Mouse (Mus musculus): Measurements from ENCODE around the gene Nt5dc1. TPM values are rescaled to one million over a fixed set of nuclear protein-coding genes. Genes with fewer than 3 reads are reported as not detected.
A peak's percentile ranks its signal among the peaks of the same experiment; 100 is the strongest.

The Nt5dc1 gene
- polyA plus RNA-seq, 1 experiment from 2014 or later, result 1.7 TPM

DNA sequence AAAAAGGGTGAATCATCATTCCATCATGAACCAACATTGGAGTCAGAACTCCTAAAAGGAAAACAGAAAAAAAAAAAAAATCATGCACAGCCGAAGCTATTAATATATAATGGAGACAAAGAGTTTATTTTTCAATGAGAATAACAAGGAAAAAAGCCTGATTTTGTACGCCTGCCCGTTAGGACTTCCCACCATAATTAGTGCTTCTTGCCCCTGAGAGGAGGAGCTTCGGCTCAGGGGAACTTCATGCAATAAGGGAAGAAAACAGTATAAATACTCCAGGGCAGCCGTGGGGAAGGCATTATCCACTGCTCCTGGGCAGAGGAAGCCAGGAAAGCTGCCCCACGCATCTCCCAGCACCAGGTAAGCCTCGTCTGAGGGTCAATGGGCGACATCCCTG lies 28.7 kb downstream of the Nt5dc1 start, which contains the start of gene Col10a1:
Col10a1 (plus strand) TSS at position 301 of the 400 bp plus-strand sequence.
- no peaks in the 10 kb centered on the region for H3K36me3 ChIP-seq (ENCODE audit: control insufficient read depth, insufficient read depth, low read length)
- H3K9me3 ChIP-seq (replicated peaks; ENCODE audit: control insufficient read depth, low read length, poor library complexity, severe bottlenecking), result no peaks in the 10 kb centered on the region
- no peak for ATAC-seq
- no peak within 1 kb of the TSS for H3K4me2 ChIP-seq (ENCODE audit: low read length)
- no peak within 1 kb of the TSS for H3K9ac ChIP-seq (ENCODE audit: low read depth, low read length)
- 71% methylated on average over 8 of the region's 8 CpGs for WGBS
- no peak within 1 kb of the TSS for H3K4me3 ChIP-seq (ENCODE audit: low read depth, low read length)
- no peaks in the 10 kb centered on the region for H3K27me3 ChIP-seq (ENCODE audit: control insufficient read depth, insufficient read depth, low read depth, low read length)
- H3K27ac ChIP-seq (ENCODE audit: low read length), result no peak within 1 kb of the TSS
- no peaks in the 10 kb centered on the region for H3K4me1 ChIP-seq (ENCODE audit: control insufficient read depth, insufficient read depth, low read length)

DNA sequence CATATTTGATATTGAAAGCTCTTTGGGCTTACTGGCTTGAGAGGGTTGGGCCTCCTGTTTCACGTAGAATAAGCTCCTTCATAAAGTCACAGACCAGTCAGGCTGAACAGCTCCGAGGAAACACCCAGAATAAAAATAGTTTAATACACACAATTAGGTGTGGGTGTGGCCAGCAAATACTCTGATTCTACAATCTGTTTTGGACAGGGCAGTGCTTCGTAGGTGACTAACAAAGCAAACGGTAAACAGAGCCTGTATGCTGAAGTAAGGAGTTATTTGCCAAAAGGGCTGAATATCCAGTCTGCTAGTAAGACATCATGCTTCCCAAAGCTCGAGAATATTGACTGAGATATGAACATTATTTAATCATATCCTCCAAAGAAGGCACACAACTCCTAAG lies 32.7 kb downstream of the Nt5dc1 start:
- no peak for ATAC-seq
- no peak overlapping the region for H3K4me2 ChIP-seq (ENCODE audit: low read length)
- H3K9me3 ChIP-seq (replicated peaks; ENCODE audit: control insufficient read depth, low read length, poor library complexity, severe bottlenecking), result no peaks in the 10 kb centered on the region
- H3K27ac ChIP-seq (ENCODE audit: low read length), result no peak overlapping the region
- H3K9ac ChIP-seq (ENCODE audit: low read depth, low read length), result no peak overlapping the region
- H3K4me3 ChIP-seq (ENCODE audit: low read depth, low read length), result no peak overlapping the region
- H3K36me3 ChIP-seq (ENCODE audit: control insufficient read depth, insufficient read depth, low read length), result no peaks in the 10 kb centered on the region
- WGBS, result 80% methylated on average over 5 of the region's 5 CpGs
- H3K4me1 ChIP-seq (ENCODE audit: control insufficient read depth, insufficient read depth, low read length), result no peaks in the 10 kb centered on the region
- no peaks in the 10 kb centered on the region for H3K27me3 ChIP-seq (ENCODE audit: control insufficient read depth, insufficient read depth, low read depth, low read length)

DNA sequence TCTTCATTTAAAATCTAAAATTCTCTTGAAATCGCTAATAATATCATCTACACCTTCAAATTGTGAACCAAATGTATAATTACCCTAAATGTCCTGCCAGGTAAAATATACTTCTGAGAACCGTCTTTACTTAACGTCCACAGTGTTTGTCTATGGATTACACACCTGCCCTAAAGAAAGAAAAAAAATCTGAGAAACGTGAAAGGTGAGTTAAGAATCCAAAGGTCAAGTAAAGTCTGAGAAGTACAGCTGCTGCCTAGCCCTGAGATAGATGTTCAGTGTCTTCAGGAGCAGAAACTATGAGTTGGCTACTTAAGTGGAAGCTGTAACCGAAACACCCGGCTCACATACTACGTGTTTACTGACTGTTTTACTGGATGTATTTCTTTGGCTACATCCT lies 45.0 kb downstream of the Nt5dc1 start:
- Histone ChIP-seq H3K27me3 (ENCODE audit: control insufficient read depth, insufficient read depth, low read depth, low read length) (no peaks in the 10 kb centered on the region), H3K4me3 (ENCODE audit: low read depth, low read length) (no peak overlapping the region), H3K9me3 (replicated peaks; ENCODE audit: control insufficient read depth, low read length, poor library complexity, severe bottlenecking) (no peaks in the 10 kb centered on the region), H3K27ac (ENCODE audit: low read length) (no peak overlapping the region), H3K36me3 (ENCODE audit: control insufficient read depth, insufficient read depth, low read length) (no peaks in the 10 kb centered on the region), H3K4me2 (ENCODE audit: low read length) (no peak overlapping the region), H3K9ac (ENCODE audit: low read depth, low read length) (no peak overlapping the region), H3K4me1 (ENCODE audit: control insufficient read depth, insufficient read depth, low read length) (no peaks in the 10 kb centered on the region)
- WGBS, result 91% methylated on average over 7 of the region's 7 CpGs
- no peak for ATAC-seq

DNA sequence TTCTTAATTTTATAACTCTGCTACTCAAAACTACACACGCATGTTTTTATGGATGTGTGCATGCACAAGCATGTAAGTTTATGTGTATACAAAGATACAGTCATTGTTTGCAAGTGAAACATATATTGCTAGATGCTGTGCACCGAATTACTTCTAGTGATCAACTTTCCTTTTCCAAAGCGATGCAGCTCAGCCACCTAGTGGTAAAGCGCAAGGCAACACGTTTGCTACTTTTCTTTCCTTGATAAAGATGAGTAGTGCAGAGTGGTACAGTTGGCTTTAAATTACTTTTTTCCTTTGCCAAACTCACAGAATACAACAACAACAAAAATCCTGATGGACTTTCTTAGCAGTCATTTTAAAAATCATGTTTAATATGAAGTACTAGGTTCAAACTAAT lies 50.2 kb downstream of the Nt5dc1 start:
- H3K4me2 ChIP-seq (ENCODE audit: low read length), result no peak overlapping the region
- no peaks in the 10 kb centered on the region for H3K9me3 ChIP-seq (replicated peaks; ENCODE audit: control insufficient read depth, low read length, poor library complexity, severe bottlenecking)
- 67% methylated on average over 5 of the region's 5 CpGs for WGBS
- H3K4me1 ChIP-seq (ENCODE audit: control insufficient read depth, insufficient read depth, low read length), result no peaks in the 10 kb centered on the region
- no peaks in the 10 kb centered on the region for H3K27me3 ChIP-seq (ENCODE audit: control insufficient read depth, insufficient read depth, low read depth, low read length)
- H3K4me3 ChIP-seq (ENCODE audit: low read depth, low read length), result no peak overlapping the region
- no peak for ATAC-seq
- no peak overlapping the region for H3K27ac ChIP-seq (ENCODE audit: low read length)
- H3K9ac ChIP-seq (ENCODE audit: low read depth, low read length), result no peak overlapping the region
- no peaks in the 10 kb centered on the region for H3K36me3 ChIP-seq (ENCODE audit: control insufficient read depth, insufficient read depth, low read length)

DNA sequence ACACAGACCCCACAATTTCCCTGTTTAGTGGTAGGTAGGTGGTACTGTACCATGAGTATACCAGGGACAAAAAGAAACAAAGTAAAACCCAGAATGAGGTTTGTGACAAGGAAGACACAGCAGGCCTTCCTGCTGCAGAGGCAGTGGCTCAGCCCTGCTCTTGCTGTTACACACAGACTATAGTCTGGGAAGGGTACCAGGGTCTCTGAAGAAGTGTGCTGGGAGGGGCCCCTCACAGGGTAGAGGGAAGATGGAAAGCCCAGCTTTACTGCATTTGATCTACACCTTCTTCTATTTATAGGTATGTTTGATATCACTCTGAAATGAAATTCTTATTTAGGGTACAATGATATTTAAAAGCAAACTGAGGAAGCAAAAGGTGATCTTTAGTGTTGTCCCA lies 54.6 kb downstream of the Nt5dc1 start:
- Histone ChIP-seq H3K9me3 (replicated peaks; ENCODE audit: control insufficient read depth, low read length, poor library complexity, severe bottlenecking) (no peaks in the 10 kb centered on the region), H3K27me3 (ENCODE audit: control insufficient read depth, insufficient read depth, low read depth, low read length) (no peaks in the 10 kb centered on the region)

DNA sequence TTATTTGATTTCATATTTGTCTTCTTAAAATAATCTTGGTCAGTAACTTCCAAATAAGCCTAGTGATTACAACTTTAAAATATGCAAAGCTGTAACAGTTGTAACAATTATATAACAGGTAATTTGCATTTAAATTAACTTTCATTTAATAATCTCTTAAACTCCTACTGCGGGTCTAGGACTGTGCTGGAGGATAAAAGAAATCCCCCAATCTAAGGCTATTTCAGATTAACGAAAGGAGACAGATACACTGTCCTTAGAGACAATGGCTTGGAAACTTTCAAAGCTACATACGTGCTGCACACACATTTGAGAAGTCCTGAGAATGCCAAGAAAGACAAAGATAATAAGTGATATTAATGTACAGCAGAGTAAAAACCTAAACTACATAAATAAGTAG lies 60.1 kb downstream of the Nt5dc1 start:
- H3K27me3 ChIP-seq (ENCODE audit: control insufficient read depth, insufficient read depth, low read depth, low read length), result no peaks in the 10 kb centered on the region
- WGBS, result 35% methylated on average over 3 of the region's 3 CpGs
- H3K9me3 ChIP-seq (replicated peaks; ENCODE audit: control insufficient read depth, low read length, poor library complexity, severe bottlenecking), result no peaks in the 10 kb centered on the region

More for the DNA sequence above, 54.6 kb downstream of the Nt5dc1 start:
- Histone ChIP-seq H3K27ac (ENCODE audit: low read length) (no peak overlapping the region), H3K4me3 (ENCODE audit: low read depth, low read length) (no peak overlapping the region), H3K36me3 (ENCODE audit: control insufficient read depth, insufficient read depth, low read length) (no peaks in the 10 kb centered on the region), H3K4me1 (ENCODE audit: control insufficient read depth, insufficient read depth, low read length) (no peaks in the 10 kb centered on the region), H3K9ac (ENCODE audit: low read depth, low read length) (no peak overlapping the region), H3K4me2 (ENCODE audit: low read length) (no peak overlapping the region)
- ATAC-seq, result no peak

DNA sequence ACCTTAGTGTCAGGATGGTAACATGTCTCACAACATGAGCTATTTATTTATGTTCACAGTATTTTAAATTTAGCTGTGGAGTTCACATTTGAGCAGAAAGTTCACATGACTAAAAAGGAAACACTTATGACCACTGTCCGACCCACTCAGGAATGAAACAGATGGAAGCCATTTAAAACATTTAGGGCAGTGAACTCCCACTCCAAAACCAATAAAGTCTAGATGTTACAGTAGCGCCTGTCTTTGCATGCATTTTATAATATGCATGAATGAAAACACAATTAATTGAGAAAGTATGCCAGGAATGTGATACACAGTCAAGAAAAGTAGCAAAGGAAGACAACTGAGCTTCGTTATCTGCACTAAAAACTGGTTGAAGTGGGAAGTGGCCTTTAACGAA lies 66.2 kb downstream of the Nt5dc1 start:
- Histone ChIP-seq H3K4me3 (ENCODE audit: low read depth, low read length) (no peak overlapping the region), H3K9me3 (replicated peaks; ENCODE audit: control insufficient read depth, low read length, poor library complexity, severe bottlenecking) (no peaks in the 10 kb centered on the region), H3K36me3 (ENCODE audit: control insufficient read depth, insufficient read depth, low read length) (no peaks in the 10 kb centered on the region), H3K27ac (ENCODE audit: low read length) (no peak overlapping the region), H3K27me3 (ENCODE audit: control insufficient read depth, insufficient read depth, low read depth, low read length) (no peaks in the 10 kb centered on the region), H3K4me1 (ENCODE audit: control insufficient read depth, insufficient read depth, low read length) (no peaks in the 10 kb centered on the region), H3K9ac (ENCODE audit: low read depth, low read length) (no peak overlapping the region), H3K4me2 (ENCODE audit: low read length) (no peak overlapping the region)
- ATAC-seq, result no peak
- 90% methylated on average over 4 of the region's 4 CpGs for WGBS

More for the DNA sequence above, 60.1 kb downstream of the Nt5dc1 start:
- Histone ChIP-seq H3K36me3 (ENCODE audit: control insufficient read depth, insufficient read depth, low read length) (no peaks in the 10 kb centered on the region), H3K4me1 (ENCODE audit: control insufficient read depth, insufficient read depth, low read length) (no peaks in the 10 kb centered on the region), H3K9ac (ENCODE audit: low read depth, low read length) (no peak overlapping the region), H3K4me3 (ENCODE audit: low read depth, low read length) (no peak overlapping the region), H3K27ac (ENCODE audit: low read length) (no peak overlapping the region), H3K4me2 (ENCODE audit: low read length) (no peak overlapping the region)
- ATAC-seq, result peak; percentile 60; the same call in 1 of the 2 replicates

DNA sequence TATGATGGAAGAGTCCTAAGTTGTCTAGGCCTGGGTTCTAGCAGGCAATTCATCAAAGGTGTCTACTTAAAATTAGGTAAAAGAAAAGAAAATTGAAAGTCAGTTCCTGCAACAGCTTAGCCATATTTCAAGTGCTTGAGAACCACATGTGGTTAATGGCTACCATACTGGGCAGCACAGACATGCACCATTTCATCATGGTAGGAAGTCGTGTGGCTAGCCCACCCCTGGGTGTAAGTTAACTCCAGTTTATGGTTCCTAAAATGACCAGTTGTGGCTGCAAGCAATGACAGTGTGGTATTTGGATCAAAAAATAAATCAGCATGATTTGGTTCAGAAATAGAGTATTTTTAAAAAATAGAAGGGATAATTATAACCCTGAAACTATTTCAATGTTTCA lies 76.5 kb downstream of the Nt5dc1 start:
- Histone ChIP-seq H3K4me1 (ENCODE audit: control insufficient read depth, insufficient read depth, low read length) (no peaks in the 10 kb centered on the region), H3K36me3 (ENCODE audit: control insufficient read depth, insufficient read depth, low read length) (no peaks in the 10 kb centered on the region), H3K9me3 (replicated peaks; ENCODE audit: control insufficient read depth, low read length, poor library complexity, severe bottlenecking) (no peaks in the 10 kb centered on the region), H3K4me3 (ENCODE audit: low read depth, low read length) (no peak overlapping the region), H3K27ac (ENCODE audit: low read length) (no peak overlapping the region), H3K9ac (ENCODE audit: low read depth, low read length) (no peak overlapping the region), H3K4me2 (ENCODE audit: low read length) (no peak overlapping the region), H3K27me3 (ENCODE audit: control insufficient read depth, insufficient read depth, low read depth, low read length) (no peaks in the 10 kb centered on the region)
- no peak for ATAC-seq
- WGBS, result 92% methylated on average over 1 of the region's 1 CpGs

DNA sequence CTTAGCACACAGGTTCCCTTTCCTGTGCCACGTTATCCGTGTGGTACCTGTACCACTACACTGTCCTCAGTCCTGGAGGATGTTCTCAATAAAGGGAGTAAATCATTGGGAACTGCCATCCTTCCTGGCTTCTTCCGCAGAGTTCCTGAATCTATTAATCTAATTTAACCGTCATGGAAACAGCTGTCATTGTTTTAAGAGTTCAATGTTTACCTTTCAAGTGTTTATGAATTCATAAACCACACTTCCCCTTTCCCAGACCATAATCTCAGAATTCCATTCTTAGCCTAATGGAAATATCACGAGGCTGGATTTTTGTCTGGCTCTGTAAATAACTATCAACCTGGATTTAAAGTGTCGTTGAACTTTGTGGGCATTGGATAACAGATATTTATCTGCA lies 77.3 kb downstream of the Nt5dc1 start:
- 84% methylated on average over 6 of the region's 6 CpGs for WGBS
- Histone ChIP-seq H3K36me3 (ENCODE audit: control insufficient read depth, insufficient read depth, low read length) (no peaks in the 10 kb centered on the region), H3K4me1 (ENCODE audit: control insufficient read depth, insufficient read depth, low read length) (no peaks in the 10 kb centered on the region), H3K27me3 (ENCODE audit: control insufficient read depth, insufficient read depth, low read depth, low read length) (no peaks in the 10 kb centered on the region), H3K27ac (ENCODE audit: low read length) (no peak overlapping the region), H3K4me2 (ENCODE audit: low read length) (no peak overlapping the region), H3K4me3 (ENCODE audit: low read depth, low read length) (no peak overlapping the region), H3K9me3 (replicated peaks; ENCODE audit: control insufficient read depth, low read length, poor library complexity, severe bottlenecking) (no peaks in the 10 kb centered on the region), H3K9ac (ENCODE audit: low read depth, low read length) (no peak overlapping the region)
- no peak for ATAC-seq

DNA sequence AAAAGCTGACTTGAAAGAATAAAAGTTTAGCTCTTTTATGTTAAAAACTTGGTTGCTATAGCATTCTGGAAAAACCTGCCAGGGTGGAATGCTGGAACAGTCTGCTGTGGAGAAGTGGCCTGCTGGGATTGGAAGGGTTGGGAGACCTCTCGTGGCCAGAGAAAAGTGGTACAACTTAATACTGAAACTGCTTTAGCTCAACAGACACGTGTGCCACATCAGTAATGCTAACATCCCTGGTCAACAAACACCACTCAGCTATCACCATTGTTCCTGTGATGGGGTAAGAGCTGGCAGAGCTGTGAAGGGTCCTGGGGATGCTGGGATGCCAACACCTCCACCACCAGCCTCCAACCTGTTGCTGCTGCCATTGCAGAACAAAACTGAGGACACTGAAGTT lies 90.0 kb downstream of the Nt5dc1 start:
- H3K27ac ChIP-seq (ENCODE audit: low read length), result no peak overlapping the region
- no peak overlapping the region for H3K4me2 ChIP-seq (ENCODE audit: low read length)
- no peak overlapping the region for H3K9ac ChIP-seq (ENCODE audit: low read depth, low read length)
- ATAC-seq, result peak; percentile 84
- H3K27me3 ChIP-seq (ENCODE audit: control insufficient read depth, insufficient read depth, low read depth, low read length), result no peaks in the 10 kb centered on the region
- H3K4me3 ChIP-seq (ENCODE audit: low read depth, low read length), result no peak overlapping the region
- no peaks in the 10 kb centered on the region for H3K4me1 ChIP-seq (ENCODE audit: control insufficient read depth, insufficient read depth, low read length)
- WGBS, result 0% methylated on average over 2 of the region's 2 CpGs
- no peaks in the 10 kb centered on the region for H3K36me3 ChIP-seq (ENCODE audit: control insufficient read depth, insufficient read depth, low read length)
- H3K9me3 ChIP-seq (replicated peaks; ENCODE audit: control insufficient read depth, low read length, poor library complexity, severe bottlenecking), result no peaks in the 10 kb centered on the region

Data from midbrain, embryonic 16.5 days (tissue).